7 mouse cellular contexts compared by ENCODE assay signal in genomic region chr1:59483521-59484245, GRCm38 (mm10). TPM values are rescaled to one million over a fixed set of nuclear protein-coding genes. Genes with fewer than 3 reads are reported as not detected.
A peak's percentile ranks its signal among the peaks of the same experiment; 100 is the strongest.
DNase-seq lines count a peak whose midpoint lies in the region; ATAC-seq and TF ChIP-seq lines count a peak whose summit lies in the region.

No protein-coding gene starts in this region.

- H3K79me2 ChIP-seq in liver, adult 2 months (ENCODE audit: control insufficient read depth, insufficient read depth, low read length), result peaks cover 26% of the 10 kb centered on the region

- H3K4me3 ChIP-seq in liver, adult 2 months (ENCODE audit: insufficient read depth, low read depth, low read length), result peak overlapping the region; percentile 81
- H3K4me3 ChIP-seq in midbrain, postnatal 0 days (ENCODE audit: low read depth, low read length), result peak overlapping the region; percentile 55
- H3K4me3 ChIP-seq in stomach, embryonic 14.5 days (ENCODE audit: low read depth, low read length), result peak overlapping the region; percentile 77

- H3K9me3 ChIP-seq in midbrain, postnatal 0 days (ENCODE audit: low read length), result no peaks in the 10 kb centered on the region
- H3K9me3 ChIP-seq in stomach, embryonic 14.5 days (ENCODE audit: control insufficient read depth, low read depth, low read length), result no peaks in the 10 kb centered on the region

- peak overlapping the region; percentile 93 for H3K9ac ChIP-seq in liver, adult 2 months (ENCODE audit: low read depth, low read length)
- peak overlapping the region; percentile 63 for H3K9ac ChIP-seq in midbrain, postnatal 0 days (replicated peaks; ENCODE audit: low read length, poor library complexity, severe bottlenecking)
- peak overlapping the region; percentile 81 for H3K9ac ChIP-seq in stomach, embryonic 14.5 days (replicated peaks; ENCODE audit: low read depth, low read length)

- H3K36me3 ChIP-seq in liver, adult 2 months (ENCODE audit: control insufficient read depth, insufficient read depth, low read length), result no peaks in the 10 kb centered on the region
- H3K36me3 ChIP-seq in midbrain, postnatal 0 days (ENCODE audit: insufficient read depth, low read length), result no peaks in the 10 kb centered on the region
- H3K36me3 ChIP-seq in stomach, embryonic 14.5 days (ENCODE audit: control insufficient read depth, insufficient read depth, low read length), result peaks cover 4% of the 10 kb centered on the region; the same call in 1 of the 2 replicates

- H3K4me1 ChIP-seq in liver, adult 2 months (ENCODE audit: control insufficient read depth, insufficient read depth, low read length), result peaks cover 9% of the 10 kb centered on the region
- H3K4me1 ChIP-seq in midbrain, postnatal 0 days (ENCODE audit: insufficient read depth, low read length), result peaks cover 13% of the 10 kb centered on the region
- H3K4me1 ChIP-seq in stomach, embryonic 14.5 days (ENCODE audit: control insufficient read depth, insufficient read depth, low read length), result peaks cover 36% of the 10 kb centered on the region

- peak; percentile 61 for ATAC-seq in midbrain, postnatal 0 days (ENCODE audit: low FRiP score)
- no peak for ATAC-seq in stomach, embryonic 14.5 days (ENCODE audit: insufficient number of reproducible peaks, insufficient read depth, low FRiP score, low read depth)

- 0 out of 2 replicates have a peak, but pooled peaks have one; percentile 10 for TF ChIP-seq POLR2A in liver, adult 2 months (IDR thresholded peaks at IDR 0.05; ENCODE audit: extremely low read depth, insufficient read depth, low read length)

- DNase-seq in adrenal gland, adult 8-10 months, result peak; percentile 63
- DNase-seq in embryo, embryonic 10.5 days (ENCODE audit: low spot score), result peak; percentile 86
- peak; percentile 66 to 78 for DNase-seq in heart, adult 18-20 months
- peak; percentile 54 to 61 for DNase-seq in kidney, adult 8-10 months
- peak; percentile 82 for DNase-seq in liver, adult 2 months (ENCODE audit: extremely low read depth, low read depth, low spot score)
- DNase-seq in midbrain, postnatal 0 days (ENCODE audit: low spot score), result peak; percentile 91

- peak overlapping the region; percentile 96 for H3K4me2 ChIP-seq in midbrain, postnatal 0 days (ENCODE audit: low read depth, low read length, poor library complexity, severe bottlenecking)
- H3K4me2 ChIP-seq in stomach, embryonic 14.5 days (replicated peaks; ENCODE audit: low read depth, low read length), result peak overlapping the region; percentile 59

- peak overlapping the region; percentile 90 for H3K27ac ChIP-seq in liver, adult 2 months (replicated peaks; ENCODE audit: insufficient read depth, low read depth, low read length)
- H3K27ac ChIP-seq in midbrain, postnatal 0 days (ENCODE audit: low read depth, low read length), result 0 out of 2 replicates have a peak overlapping the region, but pooled peaks have one; percentile 12
- peak overlapping the region; percentile 97; the same call in 1 of the 2 replicates for H3K27ac ChIP-seq in stomach, embryonic 14.5 days (ENCODE audit: low read length)

- no peaks in the 10 kb centered on the region for H3K27me3 ChIP-seq in liver, adult 2 months (ENCODE audit: control insufficient read depth, insufficient read depth, low read length)
- H3K27me3 ChIP-seq in midbrain, postnatal 0 days (ENCODE audit: insufficient read depth, low read length), result peaks cover 13% of the 10 kb centered on the region
- no peaks in the 10 kb centered on the region for H3K27me3 ChIP-seq in stomach, embryonic 14.5 days (ENCODE audit: control insufficient read depth, insufficient read depth, low read length)

- TF ChIP-seq CTCF in liver, adult 2 months (IDR thresholded peaks at IDR 0.05; ENCODE audit: low read depth, low read length), result peak; percentile 84
- TF ChIP-seq CTCF in midbrain, postnatal 0 days (IDR thresholded peaks at IDR 0.05), result peak; percentile 86

- WGBS in liver, adult 2 months, result 8% methylated on average over 46 of the region's 46 CpGs
- WGBS in midbrain, postnatal 0 days, result 2% methylated on average over 41 of the region's 46 CpGs
- WGBS in stomach, embryonic 14.5 days, result 2% methylated on average over 46 of the region's 46 CpGs

RNA-seq across cellular contexts. Expression of gene Fzd7, which starts 1.5 kb away (rescaled TPM):
- total RNA-seq in adrenal gland, adult 8-10 months (2022), result 10 to 100 TPM; 14.6 to 19.8 (median 15.8) TPM
- 1 to 10 TPM; 5.3 to 6.2 TPM for total RNA-seq in heart, adult 18-20 months (2021)
- 4.5 and 5.6 TPM in 2 replicates for total RNA-seq in liver, adult 2 months (2014; rRNA removed)
- polyA plus RNA-seq in liver, adult 2 months (2012; rRNA removed), result 11.7 and 12.8 TPM in 2 replicates
- 11.9 and 12.8 TPM in 2 replicates for total RNA-seq in midbrain, postnatal 0 days (2014; rRNA removed)
- polyA plus RNA-seq in midbrain, postnatal 0 days (2015; fragmentation: Nextera tagmentation; extraction: Ambion mirVana), result 1.6 and 1.7 TPM in 2 replicates
- polyA plus RNA-seq in stomach, embryonic 14.5 days (2014; fragmentation: Nextera tagmentation; extraction: Ambion mirVana), result 13.3 and 15.5 TPM in 2 replicates

RNA-seq across cellular contexts. Expression of gene Gm973, which starts 32.4 kb away (rescaled TPM):
- total RNA-seq in adrenal gland, adult 8-10 months (2022), result 10 to 100 TPM in 2 of 4 experiments, 1 to 10 TPM in 2; 2.2 to 59.5 (median 23.9) TPM
- total RNA-seq in heart, adult 18-20 months (2021), result under 1 TPM in 1 of 2 experiments, not detected in 1; 0.85 TPM
- total RNA-seq in liver, adult 2 months (2014; rRNA removed), result 0.27 TPM in 1 of 2 replicates, not detected in the other
- not detected in 2 replicates for polyA plus RNA-seq in liver, adult 2 months (2012; rRNA removed)
- total RNA-seq in midbrain, postnatal 0 days (2014; rRNA removed), result 6.0 and 7.5 TPM in 2 replicates
- polyA plus RNA-seq in midbrain, postnatal 0 days (2015; fragmentation: Nextera tagmentation; extraction: Ambion mirVana), result 13.6 and 15.0 TPM in 2 replicates
- 0.82 TPM in 1 of 2 replicates, not detected in the other for polyA plus RNA-seq in stomach, embryonic 14.5 days (2014; fragmentation: Nextera tagmentation; extraction: Ambion mirVana)

Comparison
In these comparisons a context has a peak if more than half of its experiments do, and no peak if none do; other contexts are left out.
1. H3K27ac ChIP-seq: peak in every context shown above with its lines; median percentile 97 in stomach, embryonic 14.5 days; 90 in liver, adult 2 months; 12 in midbrain, postnatal 0 days.